Mouse (Mus musculus) Patski (cell line): ENCODE results near the gene Ddx19b. TPM values are rescaled to one million over a fixed set of nuclear protein-coding genes. Genes with fewer than 3 reads are reported as not detected.

Experiments used
- ATAC-seq: fragments of 100-300 bp; one replicate; pipeline ENCODE4 v1.8.0; 2021
- CTCF ChIA-PET: fragments of 350-600 bp; sonication (Branson Sonifier 250); formaldehyde crosslinking; loops from one replicate; lab custom pipeline; 2022; ENCODE audit warnings: inconsistent platforms; lab: Charles Lee
- POLR2A ChIA-PET: fragments of 350-600 bp; sonication (Branson Sonifier 250); formaldehyde crosslinking; loops from one replicate; lab custom pipeline; 2022; ENCODE audit warnings: antibody characterized with exemption, inconsistent platforms; lab: Charles Lee
- DNase-seq: peaks from one replicate; pipeline ENCODE4 v3.0.0-alpha.2; 2011; ENCODE audit warnings: low read depth, low spot score
- H3K27me3 ChIP-seq: fragments of 371-371 bp; one replicate; pipeline ENCODE4 v1.5.1; 2021
- CTCF ChIP-seq: fragments of 100-300 bp; IDR thresholded peaks from one replicate; pipeline ENCODE4 v1.5.1; 2021
- in situ Hi-C: fragments of 300-500 bp; cut with MboI; formaldehyde crosslinking; loops from 3 replicates; pipeline ENCODE4 v1.11.1; 2018; ENCODE audit warnings: low pct_unique_long_range_greater_than_20kb, mixed read lengths
- polyA plus RNA-seq: library from polyadenylated mRNA; unstranded; gene quantifications from one replicate; pipeline ENCODE4 v1.2.3, GENCODE M21; 2021

Gene Ddx19b
- polyA plus RNA-seq, 1 experiment from 2014 or later, result 8.3 TPM

DNA sequence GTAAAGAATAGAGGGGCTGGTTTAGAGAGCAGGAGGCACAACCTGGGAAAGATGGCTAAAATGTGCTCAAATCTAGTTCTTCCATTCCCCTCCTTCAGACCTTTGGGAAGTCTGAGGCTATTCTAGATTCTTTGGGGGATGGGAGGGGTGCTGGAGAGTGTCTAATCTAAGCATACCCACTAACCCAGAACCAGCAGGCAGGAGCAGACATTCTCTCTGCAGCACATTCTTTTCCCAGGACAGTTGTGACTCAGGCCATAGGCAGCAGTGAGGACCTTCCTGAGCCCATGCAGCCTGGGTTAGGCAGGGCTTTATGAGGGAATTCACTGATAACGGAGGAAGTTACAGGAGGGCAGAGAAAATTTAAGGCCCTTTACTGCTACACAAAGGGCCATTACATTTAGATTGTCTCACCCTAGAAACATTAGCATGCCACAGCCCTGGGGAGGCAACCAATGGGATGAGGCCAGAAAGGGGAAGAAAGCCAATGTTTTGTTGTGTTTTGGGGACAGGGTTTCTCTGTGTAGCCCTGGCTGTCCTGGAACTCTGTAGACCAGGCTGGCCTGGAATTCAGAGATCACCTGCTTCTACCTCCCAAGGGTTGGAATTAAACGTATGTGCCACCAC, 27.5 kb upstream of the Ddx19b start:
- H3K27me3 ChIP-seq, result no peaks in the 10 kb centered on the region
- ChIA-PET POLR2A (interaction anchor here (0.6 to 0.7 kb wide), 2 partner anchors 9 to 62 kb away, joined by 3 to 4 read pairs; partner anchors contain the start of gene Ddx19a), CTCF (no interaction called here)
- ATAC-seq, result peak; percentile 23
- no peak for TF ChIP-seq CTCF
- no peak for DNase-seq
- in situ Hi-C loops, result loop anchor here (5.0 kb wide), 1 partner anchor 33 kb away; the partner anchor contains the start of genes Clec18a and Pdpr

DNA sequence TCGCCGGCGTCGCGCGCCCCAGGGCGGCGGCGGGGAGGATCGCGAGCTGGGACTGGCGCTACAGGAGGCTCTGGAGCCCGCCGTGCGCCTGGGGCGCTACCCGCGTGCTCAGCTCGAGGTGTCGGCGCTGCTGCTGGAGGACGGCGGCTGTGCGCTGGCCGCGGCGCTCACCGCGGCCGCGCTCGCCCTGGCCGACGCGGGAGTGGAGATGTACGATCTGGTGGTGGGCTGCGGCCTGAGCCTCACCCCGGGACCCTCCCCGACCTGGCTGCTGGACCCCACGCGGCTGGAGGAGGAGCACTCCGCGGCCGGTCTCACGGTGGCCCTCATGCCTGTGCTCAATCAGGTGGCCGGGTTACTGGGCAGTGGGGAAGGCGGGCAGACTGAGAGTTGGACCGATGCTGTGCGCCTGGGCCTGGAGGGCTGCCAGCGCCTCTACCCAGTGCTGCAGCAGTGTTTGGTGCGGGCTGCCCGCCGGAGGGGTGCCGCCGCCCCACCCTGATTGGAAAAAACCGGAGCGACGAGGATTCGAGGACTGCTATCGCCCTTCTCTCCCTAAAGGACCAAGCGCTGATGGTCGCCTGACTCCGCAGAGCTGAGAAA, 25.2 kb upstream of the Ddx19b start:
- no peak for DNase-seq

GRCm38 (mm10) chr8:111056158-111056663, 24.7 kb upstream of the Ddx19b start, which contains the start of gene Exosc6:
TSS of gene Exosc6 (plus strand) at chr8:111056339.
- ATAC-seq, result peak; percentile 85
- POLR2A ChIA-PET, result interaction anchor here (0.6 to 1.6 kb wide), 5 partner anchors 19 to 210 kb away, joined by 3 to 9 read pairs (median 3); no protein-coding TSS in a partner anchor
- CTCF ChIA-PET, result interaction anchor here (0.5 to 2.6 kb wide), 14 partner anchors 10 to 36 kb away, joined by 3 to 13 read pairs (median 4); partner anchors contain the start of genes Aars and Clec18a
- no peak for TF ChIP-seq CTCF
- DNase-seq, result peak; percentile 54
- no peaks in the 10 kb centered on the region for H3K27me3 ChIP-seq
- in situ Hi-C loops, result loop anchor here (5.0 kb wide), 1 partner anchor 36 kb away; the partner anchor contains the start of genes Clec18a and Pdpr

More for the DNA sequence above, 25.2 kb upstream of the Ddx19b start:
- peak; percentile 60 for ATAC-seq
- no peaks in the 10 kb centered on the region for H3K27me3 ChIP-seq
- in situ Hi-C loops, result loop anchor here (5.0 kb wide), 1 partner anchor 36 kb away; the partner anchor contains the start of genes Clec18a and Pdpr
- POLR2A ChIA-PET, result interaction anchor here (0.6 to 1.6 kb wide), 5 partner anchors 19 to 211 kb away, joined by 3 to 9 read pairs (median 3); no protein-coding TSS in a partner anchor
- TF ChIP-seq CTCF, result no peak
- CTCF ChIA-PET, result interaction anchor here (1.1 to 2.6 kb wide), 12 partner anchors 10 to 35 kb away, joined by 3 to 13 read pairs (median 4); partner anchors contain the start of genes Aars and Clec18a

DNA sequence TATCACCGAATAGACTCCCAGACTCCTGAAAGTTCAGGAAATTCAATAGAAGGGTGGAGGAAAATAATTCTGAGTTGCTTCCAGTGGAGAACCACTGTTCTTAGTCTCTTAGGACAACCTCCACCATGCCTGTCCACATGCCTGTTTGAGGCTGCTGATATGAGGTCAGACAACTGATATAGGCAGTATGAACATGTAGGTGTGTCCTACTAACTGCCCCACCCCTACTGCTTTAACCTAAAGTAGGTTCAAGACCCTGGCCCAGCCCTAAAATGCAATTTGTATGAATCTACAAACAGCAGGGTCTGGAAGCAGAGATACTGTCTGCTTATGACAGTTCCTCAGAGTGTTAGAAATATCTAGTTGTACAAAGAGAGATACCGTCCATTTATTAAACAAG, 24.1 kb upstream of the Ddx19b start:
- H3K27me3 ChIP-seq, result no peaks in the 10 kb centered on the region
- DNase-seq (no peak), ATAC-seq (no peak)
- in situ Hi-C loops, result loop anchor here (5.0 kb wide), 1 partner anchor 37 kb away; the partner anchor contains the start of genes Clec18a and Pdpr
- no peak for TF ChIP-seq CTCF
- CTCF ChIA-PET, result interaction anchor here (0.5 to 2.6 kb wide), 12 partner anchors 9 to 36 kb away, joined by 3 to 13 read pairs (median 5); partner anchors contain the start of genes Aars and Clec18a
- POLR2A ChIA-PET, result interaction anchor here (1.2 to 1.6 kb wide), 3 partner anchors 20 to 26 kb away, joined by 3 to 9 read pairs (median 5); no protein-coding TSS in a partner anchor

DNA sequence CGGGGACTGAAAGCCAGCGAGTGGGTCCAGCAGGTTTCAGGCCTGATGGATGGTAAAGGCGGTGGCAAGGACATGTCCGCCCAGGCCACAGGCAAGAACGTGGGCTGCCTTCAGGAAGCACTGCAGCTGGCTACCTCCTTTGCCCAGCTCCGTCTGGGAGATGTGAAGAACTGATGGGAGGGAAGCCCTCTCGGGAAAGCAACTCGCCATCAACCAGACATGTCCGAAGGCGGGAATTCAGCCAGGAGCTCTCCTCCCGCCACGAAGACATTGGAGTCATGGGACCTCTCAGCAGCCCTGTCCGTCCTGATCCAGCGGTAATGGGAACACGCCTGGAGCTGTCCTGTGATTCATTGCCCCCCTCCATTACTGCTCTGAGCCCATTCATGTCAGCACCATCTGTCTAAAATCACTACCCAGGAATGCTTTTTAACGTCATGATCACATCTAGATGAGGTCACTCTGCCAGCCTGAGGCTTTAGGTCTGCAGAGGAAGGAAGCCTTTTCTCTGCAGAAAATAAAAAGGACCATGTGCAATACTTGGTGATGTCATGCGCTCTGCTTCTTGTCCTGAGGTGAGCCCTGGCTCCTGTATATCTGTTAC, 23.6 kb upstream of the Ddx19b start:
- ATAC-seq (no peak), DNase-seq (no peak)
- ChIA-PET POLR2A (no interaction called here), CTCF (interaction anchor here (2.2 to 2.4 kb wide), 2 partner anchors 24 to 33 kb away, joined by 6 to 7 read pairs; no protein-coding TSS in a partner anchor)
- in situ Hi-C loops, result loop anchor here (5.0 kb wide), 1 partner anchor 37 kb away; the partner anchor contains the start of genes Clec18a and Pdpr
- H3K27me3 ChIP-seq, result no peaks in the 10 kb centered on the region
- no peak for TF ChIP-seq CTCF

- H3K27me3 ChIP-seq, result no peaks in the 10 kb centered on the region
- CTCF ChIA-PET, result no interaction called here
- in situ Hi-C loops, result no loop called here
- no peak for DNase-seq
- no peak for TF ChIP-seq CTCF
- no peak for ATAC-seq
- POLR2A ChIA-PET, result no interaction called here
Observed at GRCm38 (mm10) chr8:111053827-111054518, 22.4 kb upstream of the Ddx19b start.

GRCm38 (mm10) chr8:111049106-111049505, 17.6 kb upstream of the Ddx19b start:
- no peak for TF ChIP-seq CTCF
- DNase-seq, result no peak
- in situ Hi-C loops, result no loop called here
- ChIA-PET POLR2A (no interaction called here), CTCF (interaction anchor here (1.0 to 1.1 kb wide), 2 partner anchors 9 to 42 kb away, joined by 3 read pairs; no protein-coding TSS in a partner anchor)
- no peaks in the 10 kb centered on the region for H3K27me3 ChIP-seq
- no peak for ATAC-seq

GRCm38 (mm10) chr8:111048694-111049093, 17.1 kb upstream of the Ddx19b start:
- ChIA-PET POLR2A (interaction anchor here (1.5 kb wide), 1 partner anchor 10 kb away, joined by 4 read pairs; no protein-coding TSS in a partner anchor), CTCF (interaction anchor here (0.9 to 1.4 kb wide), 3 partner anchors 8 to 40 kb away, joined by 3 to 4 read pairs (median 3); no protein-coding TSS in a partner anchor)
- DNase-seq (no peak), ATAC-seq (no peak)
- H3K27me3 ChIP-seq, result no peaks in the 10 kb centered on the region
- in situ Hi-C loops, result no loop called here
- TF ChIP-seq CTCF, result no peak

DNA sequence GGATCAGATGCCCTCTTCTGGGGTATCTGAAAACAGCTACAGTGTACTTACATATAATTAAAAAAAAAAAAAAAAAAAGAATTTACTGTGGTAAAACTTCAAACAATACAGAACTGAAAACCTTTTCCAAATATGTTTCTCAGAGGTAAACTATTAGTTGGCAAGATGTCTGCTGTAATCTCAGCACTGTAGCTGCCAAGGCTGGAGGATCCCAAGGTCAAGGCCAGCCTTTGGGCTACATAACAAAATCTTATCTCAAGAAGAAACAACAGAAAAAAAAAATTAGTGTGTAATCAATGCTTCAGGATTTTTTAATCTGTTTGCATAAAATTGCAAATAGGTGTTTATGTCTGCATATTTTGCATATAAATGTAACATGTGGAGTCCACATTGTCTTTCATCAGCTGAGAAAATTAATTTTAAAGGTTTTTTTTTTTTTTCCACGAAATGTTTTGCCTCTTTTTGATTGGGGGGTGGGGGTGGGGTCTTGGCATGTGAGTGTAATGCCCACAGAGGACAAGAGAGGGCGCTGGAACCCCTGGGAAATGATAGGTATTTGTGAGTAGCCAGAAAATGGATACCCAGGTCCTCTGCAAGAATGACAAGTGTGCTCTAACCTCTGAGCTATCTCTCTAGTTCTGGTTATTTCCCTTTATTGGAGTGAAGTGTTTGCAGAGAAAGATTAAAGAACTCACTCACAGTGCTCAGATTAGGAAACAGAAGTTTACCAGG, 12.6 kb upstream of the Ddx19b start:
- ATAC-seq, result no peak

More for the DNA sequence above, 12.6 kb upstream of the Ddx19b start:
- ChIA-PET CTCF (interaction anchor here (0.8 to 1.2 kb wide), 3 partner anchors 9 to 12 kb away, joined by 3 to 4 read pairs (median 3); partner anchors contain the start of gene Exosc6), POLR2A (interaction anchor here (0.6 kb wide), 1 partner anchor 100 kb away, joined by 5 read pairs; no protein-coding TSS in a partner anchor)
- no peak for DNase-seq
- H3K27me3 ChIP-seq, result no peaks in the 10 kb centered on the region
- in situ Hi-C loops, result no loop called here
- no peak for TF ChIP-seq CTCF
